Mouse (Mus musculus): ENCODE measurements around the gene Slc25a17. TPM values are rescaled to one million over a fixed set of nuclear protein-coding genes. Genes with fewer than 3 reads are reported as not detected.
A peak's percentile ranks its signal among the peaks of the same experiment; 100 is the strongest.

Slc25a17 gene
- polyA plus RNA-seq, 1 experiment = 10.5 TPM

- no peak overlapping the region; the same call in 1 of the 2 replicates for H3K27ac ChIP-seq (ENCODE audit: insufficient read depth, low read length)
- 86% methylated on average over 8 of the region's 8 CpGs for WGBS
- H3K36me3 ChIP-seq (ENCODE audit: control insufficient read depth, insufficient read depth, low read length) = peaks cover 12% of the 10 kb centered on the region
- DNase-seq (ENCODE audit: low read depth in 1 of 2, low spot score in 2 of 2) = no peak
- TF ChIP-seq POLR2A (IDR thresholded peaks at IDR 0.05; ENCODE audit: low read depth, low read length) (no peak), CTCF (IDR thresholded peaks at IDR 0.05; ENCODE audit: extremely low read depth, insufficient read depth, insufficient read length, insufficient replicate concordance) (no peak)
- H3K27me3 ChIP-seq (ENCODE audit: control insufficient read depth, insufficient read depth, low read length) = no peaks in the 10 kb centered on the region
- H3K4me3 ChIP-seq (ENCODE audit: extremely low read depth, insufficient read depth, insufficient read length) = no peak overlapping the region
- H3K4me1 ChIP-seq (ENCODE audit: control insufficient read depth, insufficient read depth, insufficient read length) = no peaks in the 10 kb centered on the region; the same call in 1 of the 2 replicates
Observed at GRCm38 (mm10) chr15:81394211-81394915, 33.8 kb upstream of the Slc25a17 start.

DNA sequence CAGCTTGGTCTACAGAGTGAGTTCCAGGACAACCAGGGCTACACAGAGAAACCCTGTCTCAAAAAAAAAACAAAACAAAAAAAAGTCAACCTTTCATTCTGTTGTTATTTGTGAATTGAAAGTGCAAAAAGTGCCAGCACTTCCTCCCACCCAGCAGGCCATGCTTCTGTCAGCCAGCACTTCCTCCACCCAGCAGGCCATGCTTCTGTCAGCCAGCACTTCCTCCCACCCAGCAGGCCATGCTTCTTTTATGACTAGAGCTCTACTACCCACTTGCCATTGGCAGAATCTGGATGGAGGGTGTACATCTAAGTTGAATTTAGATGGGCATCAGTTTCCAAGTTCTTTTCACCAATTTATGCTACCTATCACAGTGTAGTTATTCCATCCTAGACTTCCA is 32.4 kb upstream of the Slc25a17 start:
- Histone ChIP-seq H3K4me1 (ENCODE audit: control insufficient read depth, insufficient read depth, insufficient read length) (no peaks in the 10 kb centered on the region), H3K27ac (ENCODE audit: insufficient read depth, low read length) (no peak overlapping the region), H3K4me3 (ENCODE audit: extremely low read depth, insufficient read depth, insufficient read length) (no peak overlapping the region), H3K27me3 (ENCODE audit: control insufficient read depth, insufficient read depth, low read length) (no peaks in the 10 kb centered on the region), H3K36me3 (ENCODE audit: control insufficient read depth, insufficient read depth, low read length) (peaks cover 16% of the 10 kb centered on the region)
- TF ChIP-seq CTCF (IDR thresholded peaks at IDR 0.05; ENCODE audit: extremely low read depth, insufficient read depth, insufficient read length, insufficient replicate concordance) = no peak
- no peak for TF ChIP-seq POLR2A (IDR thresholded peaks at IDR 0.05; ENCODE audit: low read depth, low read length)
- DNase-seq (ENCODE audit: low read depth in 1 of 2, low spot score in 2 of 2) = peak in 1 of 2 experiments; percentile 55

GRCm38 (mm10) chr15:81386327-81386726 is 25.7 kb upstream of the Slc25a17 start:
- TF ChIP-seq CTCF (IDR thresholded peaks at IDR 0.05; ENCODE audit: extremely low read depth, insufficient read depth, insufficient read length, insufficient replicate concordance) (no peak), POLR2A (IDR thresholded peaks at IDR 0.05; ENCODE audit: low read depth, low read length) (no peak)
- DNase-seq (ENCODE audit: low read depth in 1 of 2, low spot score in 2 of 2) = no peak
- no peak overlapping the region for H3K27ac ChIP-seq (ENCODE audit: insufficient read depth, low read length)
- no peaks in the 10 kb centered on the region for H3K27me3 ChIP-seq (ENCODE audit: control insufficient read depth, insufficient read depth, low read length)
- no peak overlapping the region for H3K4me3 ChIP-seq (ENCODE audit: extremely low read depth, insufficient read depth, insufficient read length)
- no peaks in the 10 kb centered on the region for H3K4me1 ChIP-seq (ENCODE audit: control insufficient read depth, insufficient read depth, insufficient read length)
- WGBS = 93% methylated on average over 5 of the region's 5 CpGs
- H3K36me3 ChIP-seq (ENCODE audit: control insufficient read depth, insufficient read depth, low read length) = peaks cover 35% of the 10 kb centered on the region

- WGBS = 90% methylated on average over 2 of the region's 2 CpGs
- Histone ChIP-seq H3K27me3 (ENCODE audit: control insufficient read depth, insufficient read depth, low read length) (no peaks in the 10 kb centered on the region), H3K4me3 (ENCODE audit: extremely low read depth, insufficient read depth, insufficient read length) (no peak overlapping the region), H3K4me1 (ENCODE audit: control insufficient read depth, insufficient read depth, insufficient read length) (no peaks in the 10 kb centered on the region), H3K36me3 (ENCODE audit: control insufficient read depth, insufficient read depth, low read length) (peaks cover 27% of the 10 kb centered on the region), H3K27ac (ENCODE audit: insufficient read depth, low read length) (no peak overlapping the region)
- no peak for DNase-seq (ENCODE audit: low read depth in 1 of 2, low spot score in 2 of 2)
- no peak for TF ChIP-seq CTCF (IDR thresholded peaks at IDR 0.05; ENCODE audit: extremely low read depth, insufficient read depth, insufficient read length, insufficient replicate concordance)
Observed at GRCm38 (mm10) chr15:81378845-81379244, 18.2 kb upstream of the Slc25a17 start.

GRCm38 (mm10) chr15:81374621-81375020 is 14.0 kb upstream of the Slc25a17 start:
- Histone ChIP-seq H3K36me3 (ENCODE audit: control insufficient read depth, insufficient read depth, low read length) (peaks cover 27% of the 10 kb centered on the region), H3K4me3 (ENCODE audit: extremely low read depth, insufficient read depth, insufficient read length) (no peak overlapping the region), H3K4me1 (ENCODE audit: control insufficient read depth, insufficient read depth, insufficient read length) (no peaks in the 10 kb centered on the region), H3K27me3 (ENCODE audit: control insufficient read depth, insufficient read depth, low read length) (no peaks in the 10 kb centered on the region), H3K27ac (ENCODE audit: insufficient read depth, low read length) (no peak overlapping the region)
- TF ChIP-seq CTCF (IDR thresholded peaks at IDR 0.05; ENCODE audit: extremely low read depth, insufficient read depth, insufficient read length, insufficient replicate concordance) (no peak), POLR2A (IDR thresholded peaks at IDR 0.05; ENCODE audit: low read depth, low read length) (no peak)
- no peak for DNase-seq (ENCODE audit: low read depth in 1 of 2, low spot score in 2 of 2)
- 93% methylated on average over 11 of the region's 11 CpGs for WGBS

- H3K4me1 ChIP-seq (ENCODE audit: control insufficient read depth, insufficient read depth, insufficient read length) = no peaks in the 10 kb centered on the region
- no peak overlapping the region for H3K4me3 ChIP-seq (ENCODE audit: extremely low read depth, insufficient read depth, insufficient read length)
- TF ChIP-seq CTCF (IDR thresholded peaks at IDR 0.05; ENCODE audit: extremely low read depth, insufficient read depth, insufficient read length, insufficient replicate concordance) (no peak), POLR2A (IDR thresholded peaks at IDR 0.05; ENCODE audit: low read depth, low read length) (no peak)
- H3K36me3 ChIP-seq (ENCODE audit: control insufficient read depth, insufficient read depth, low read length) = peaks cover 30% of the 10 kb centered on the region
- WGBS = 89% methylated on average over 1 of the region's 1 CpGs
- no peak for DNase-seq (ENCODE audit: low read depth in 1 of 2, low spot score in 2 of 2)
- H3K27me3 ChIP-seq (ENCODE audit: control insufficient read depth, insufficient read depth, low read length) = no peaks in the 10 kb centered on the region
- no peak overlapping the region for H3K27ac ChIP-seq (ENCODE audit: insufficient read depth, low read length)
Observed at GRCm38 (mm10) chr15:81370356-81370755, 9.7 kb upstream of the Slc25a17 start.

DNA sequence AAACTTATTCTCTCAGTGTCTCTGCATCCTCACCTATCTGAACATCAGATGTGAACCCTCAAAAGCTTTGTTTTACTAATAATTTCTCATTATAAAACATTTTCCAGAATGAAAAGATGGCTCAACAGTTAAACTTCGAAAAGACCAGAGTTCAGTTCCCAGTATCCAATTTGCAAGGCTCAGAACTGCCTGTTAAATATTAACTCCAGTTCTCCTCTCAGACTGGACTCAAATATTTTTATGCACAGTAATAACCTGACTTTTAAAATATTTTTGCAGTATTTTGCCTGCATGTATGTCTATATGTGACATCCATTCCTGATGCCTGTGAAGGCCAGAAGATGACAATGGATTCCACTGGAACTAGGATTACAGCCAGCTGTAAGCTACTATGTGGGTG is 8.0 kb upstream of the Slc25a17 start:
- DNase-seq (ENCODE audit: low read depth in 1 of 2, low spot score in 2 of 2) = no peak
- no peak overlapping the region for H3K27ac ChIP-seq (ENCODE audit: insufficient read depth, low read length)
- no peaks in the 10 kb centered on the region for H3K4me1 ChIP-seq (ENCODE audit: control insufficient read depth, insufficient read depth, insufficient read length)
- 89% methylated on average over 1 of the region's 1 CpGs for WGBS
- H3K4me3 ChIP-seq (ENCODE audit: extremely low read depth, insufficient read depth, insufficient read length) = no peak overlapping the region
- TF ChIP-seq POLR2A (IDR thresholded peaks at IDR 0.05; ENCODE audit: low read depth, low read length) (no peak), CTCF (IDR thresholded peaks at IDR 0.05; ENCODE audit: extremely low read depth, insufficient read depth, insufficient read length, insufficient replicate concordance) (no peak)
- peaks cover 33% of the 10 kb centered on the region for H3K36me3 ChIP-seq (ENCODE audit: control insufficient read depth, insufficient read depth, low read length)
- no peaks in the 10 kb centered on the region for H3K27me3 ChIP-seq (ENCODE audit: control insufficient read depth, insufficient read depth, low read length)

Data from spleen, adult 2 months (tissue).